Mouse (Mus musculus) lung, embryonic 15.5 days (tissue): ENCODE results near the gene Stim1. TPM values are rescaled to one million over a fixed set of nuclear protein-coding genes. Genes with fewer than 3 reads are reported as not detected.
A peak's percentile ranks its signal among the peaks of the same experiment; 100 is the strongest.

Experiments
- ATAC-seq: fragments of 200-750 bp; cut with Nextera tagmentation; 2 replicates; pipeline ENCODE4 v1.8.0; 2017; ENCODE audit warnings: moderate number of reproducible peaks, borderline replicate concordance; ENCODE audit not compliant: low FRiP score, low TSS enrichment; ENCODE audit errors: extremely low read depth
- H3K27ac ChIP-seq: fragments of 300-500 bp; sonication (generic); 2 replicates; pipeline ENCODE4 v1.5.1; 2015; ENCODE audit warnings: moderate library complexity, mild to moderate bottlenecking, inconsistent platforms
- H3K27me3 ChIP-seq: fragments of 300-500 bp; sonication (generic); 2 replicates; pipeline ENCODE4 v1.6.1; 2015; ENCODE audit warnings: inconsistent platforms
- H3K36me3 ChIP-seq: fragments of 300-500 bp; sonication (generic); 2 replicates; pipeline ENCODE4 v1.6.1; 2015; ENCODE audit warnings: inconsistent platforms
- H3K4me1 ChIP-seq: fragments of 300-500 bp; sonication (generic); 2 replicates; pipeline ENCODE4 v1.6.1; 2015; ENCODE audit warnings: inconsistent platforms
- H3K4me2 ChIP-seq: fragments of 300-500 bp; sonication (generic); 2 replicates; pipeline ENCODE4 v1.6.1; 2015; ENCODE audit warnings: inconsistent platforms, mild to moderate bottlenecking, moderate library complexity
- H3K4me3 ChIP-seq: fragments of 300-500 bp; sonication (generic); 2 replicates; pipeline ENCODE4 v1.5.1; 2015; ENCODE audit warnings: mild to moderate bottlenecking, inconsistent platforms
- H3K9ac ChIP-seq: fragments of 300-500 bp; sonication (generic); 2 replicates; pipeline ENCODE4 v1.6.1; 2015; ENCODE audit warnings: inconsistent platforms
- H3K9me3 ChIP-seq: fragments of 300-500 bp; sonication (generic); 2 replicates; pipeline ENCODE4 v1.6.1; 2016; ENCODE audit warnings: inconsistent platforms
- WGBS: fragments of 180-500 bp; shearing (Covaris S2); methylation state at CpG from one replicate; pipeline ENCODE4 v1.1.7; 2015; 5-methylcytosine and 5-hydroxymethylcytosine counted together
- polyA plus RNA-seq: library from polyadenylated mRNA; unstranded; fragments of >200 nt; fragmentation: Nextera tagmentation; extraction: Ambion mirVana; gene quantifications from 2 replicates; pipeline ENCODE4 v1.2.1, GENCODE M21; 2015

Stim1 gene
- polyA plus RNA-seq, 1 experiment from 2014 or later, result 20.1 TPM

DNA sequence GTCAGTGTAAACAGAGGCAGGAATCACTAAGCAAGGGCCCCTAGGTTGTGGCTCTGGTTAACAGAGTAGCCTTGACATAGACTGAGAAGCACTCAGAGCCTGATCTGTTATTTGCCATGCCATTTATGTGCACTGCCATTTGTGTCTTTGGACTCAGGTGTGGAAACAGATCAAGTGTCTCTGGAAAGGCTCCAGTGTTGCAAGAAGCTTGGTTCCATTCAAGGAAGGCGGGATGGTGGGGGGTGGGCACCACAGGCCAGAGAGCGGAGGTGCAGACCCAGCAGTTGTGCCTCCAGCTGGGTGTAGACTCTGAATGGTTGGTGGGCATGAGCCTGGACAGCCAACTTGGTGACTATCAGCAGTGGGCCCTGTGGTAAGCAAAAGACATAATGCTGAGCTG, 154.4 kb downstream of the Stim1 start:
- Histone ChIP-seq H3K27ac (no peak overlapping the region), H3K4me2 (no peak overlapping the region), H3K36me3 (no peaks in the 10 kb centered on the region), H3K4me1 (no peaks in the 10 kb centered on the region), H3K9me3 (no peaks in the 10 kb centered on the region), H3K27me3 (no peaks in the 10 kb centered on the region), H3K4me3 (no peak overlapping the region), H3K9ac (no peak overlapping the region)
- 85% methylated on average over 2 of the region's 2 CpGs for WGBS
- ATAC-seq, result no peak

DNA sequence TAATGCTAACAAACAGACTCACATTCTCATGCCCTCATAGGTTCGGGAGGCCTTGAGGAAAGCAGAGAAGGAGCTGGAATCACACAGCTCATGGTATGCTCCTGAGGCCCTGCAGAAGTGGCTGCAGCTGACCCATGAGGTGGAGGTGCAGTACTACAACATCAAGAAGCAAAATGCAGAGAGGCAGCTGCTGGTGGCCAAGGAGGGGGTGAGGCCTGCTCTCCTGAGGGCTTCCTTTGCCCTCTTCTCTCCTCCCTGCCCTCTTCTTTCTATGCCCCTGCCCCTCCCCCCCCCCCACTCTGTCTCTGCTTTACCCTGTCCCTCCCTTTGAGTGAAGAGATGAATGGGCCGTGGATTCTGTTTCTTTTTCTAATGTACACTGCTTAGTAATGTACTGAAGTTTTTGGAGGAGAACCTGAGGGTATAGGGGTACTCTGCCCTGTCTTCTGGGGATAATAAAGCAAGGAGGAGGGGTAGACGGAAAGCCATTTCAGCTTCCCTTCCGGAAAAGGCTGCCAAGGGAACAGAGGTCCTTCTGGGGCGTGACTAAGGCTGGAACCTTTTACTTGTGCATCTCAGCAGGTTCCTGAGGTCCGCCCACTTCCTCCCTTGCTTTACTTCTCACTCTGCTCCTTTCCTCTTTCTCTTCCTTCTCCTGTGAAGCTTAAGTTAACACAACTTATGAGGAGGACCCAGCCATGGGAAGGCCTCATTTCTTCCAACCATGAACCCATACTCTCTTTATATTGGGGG, 158.5 kb downstream of the Stim1 start:
- WGBS, result 48% methylated on average over 6 of the region's 6 CpGs
- Histone ChIP-seq H3K36me3 (no peaks in the 10 kb centered on the region), H3K9me3 (no peaks in the 10 kb centered on the region), H3K4me1 (no peaks in the 10 kb centered on the region), H3K9ac (no peak overlapping the region), H3K4me2 (no peak overlapping the region), H3K4me3 (no peak overlapping the region), H3K27ac (no peak overlapping the region), H3K27me3 (no peaks in the 10 kb centered on the region)
- no peak for ATAC-seq

GRCm38 (mm10) chr7:102434344-102434743, 166.7 kb downstream of the Stim1 start:
- H3K36me3 ChIP-seq, result no peaks in the 10 kb centered on the region
- ATAC-seq, result no peak
- no peaks in the 10 kb centered on the region for H3K4me1 ChIP-seq
- no peak overlapping the region for H3K4me2 ChIP-seq
- no peak overlapping the region for H3K27ac ChIP-seq
- H3K4me3 ChIP-seq, result no peak overlapping the region
- no peaks in the 10 kb centered on the region for H3K9me3 ChIP-seq
- H3K27me3 ChIP-seq, result no peaks in the 10 kb centered on the region
- H3K9ac ChIP-seq, result no peak overlapping the region
- 74% methylated on average over 2 of the region's 2 CpGs for WGBS

DNA sequence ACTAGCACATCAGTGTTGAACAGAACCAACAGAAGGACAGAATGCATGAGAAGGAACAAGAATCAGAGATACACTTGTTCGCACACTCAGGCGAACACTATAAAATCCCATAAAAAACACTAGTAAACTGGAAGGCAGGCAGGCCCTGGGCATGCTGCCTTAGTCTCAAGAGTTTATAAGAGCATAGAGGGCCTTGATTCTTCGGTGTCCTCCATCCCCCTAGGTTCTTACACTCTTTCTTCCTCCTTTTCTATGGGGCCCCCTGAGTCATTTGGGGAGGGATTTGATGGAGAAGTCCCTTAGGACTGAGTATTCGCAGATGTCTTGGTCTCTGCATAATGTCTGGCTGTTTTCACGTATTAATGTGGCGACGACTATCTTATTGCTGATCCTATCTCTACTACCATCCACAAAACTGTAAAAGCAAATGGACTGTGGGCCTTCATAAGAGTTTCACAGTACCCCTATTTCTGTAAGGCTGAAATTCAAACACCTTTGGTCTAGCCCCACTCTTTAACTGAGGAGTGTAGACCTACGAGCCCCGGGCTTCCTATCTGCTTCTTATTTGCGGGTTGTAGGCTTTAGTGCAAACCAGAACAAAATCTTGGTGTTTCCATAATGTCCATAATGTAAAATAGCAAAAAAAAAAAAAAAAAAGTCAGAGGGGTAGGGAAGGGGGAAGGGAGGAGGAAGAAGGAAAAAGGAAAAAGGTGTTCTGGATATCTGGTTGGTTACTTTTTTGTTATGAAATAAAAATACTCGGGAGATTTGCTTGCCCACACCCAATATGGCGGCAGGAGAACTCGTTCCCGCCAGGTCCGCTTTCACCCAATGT, 173.4 kb downstream of the Stim1 start:
- Histone ChIP-seq H3K4me2 (peak overlapping the region; percentile 65), H3K27me3 (peaks cover 4% of the 10 kb centered on the region; the same call in 1 of the 2 replicates), H3K9me3 (no peaks in the 10 kb centered on the region), H3K4me1 (peaks cover 17% of the 10 kb centered on the region), H3K27ac (no peak overlapping the region), H3K36me3 (peaks cover 13% of the 10 kb centered on the region), H3K9ac (no peak overlapping the region), H3K4me3 (peak overlapping the region; percentile 87)
- 53% methylated on average over 15 of the region's 15 CpGs for WGBS
- ATAC-seq, result no peak

DNA sequence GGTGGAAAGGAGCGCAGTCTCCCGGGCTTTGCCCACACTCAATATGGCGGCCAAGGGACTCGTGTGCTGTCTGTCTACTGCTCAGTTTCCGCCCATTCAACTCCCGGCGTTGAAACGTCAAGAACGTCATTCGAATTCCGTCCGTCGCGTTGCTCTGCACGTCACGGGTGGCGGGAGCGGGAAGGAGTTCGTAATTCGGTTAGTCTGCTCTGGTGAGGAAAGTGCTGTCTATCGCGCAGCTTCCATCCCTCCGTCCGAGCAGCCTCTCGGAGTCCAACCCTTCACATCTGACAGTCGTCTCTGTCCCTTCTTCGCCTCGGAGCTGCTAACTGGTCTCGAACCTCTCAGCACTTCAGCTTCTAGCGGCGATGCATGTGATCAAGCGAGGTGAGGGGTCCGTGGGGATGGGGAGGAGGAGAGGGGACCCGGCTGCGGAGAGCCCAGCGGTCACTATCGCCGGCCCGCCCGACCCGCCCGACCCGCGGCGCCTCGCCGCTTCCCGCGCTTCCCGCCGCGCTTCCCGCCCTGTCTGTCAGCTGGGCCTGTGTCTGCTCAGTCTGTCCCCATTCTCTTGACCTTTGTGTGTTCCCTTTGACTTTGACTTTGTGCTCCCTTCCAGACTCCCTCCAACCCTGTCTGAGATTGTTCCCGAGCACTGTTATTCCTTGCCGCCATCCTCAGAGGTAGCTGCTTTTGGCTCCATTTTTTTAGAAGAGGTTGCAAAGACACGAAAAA, 174.2 kb downstream of the Stim1 start, which contains the start of gene Rrm1:
Rrm1 (plus strand) TSS at position 39 of the 735 bp plus-strand sequence.
- H3K9me3 ChIP-seq, result no peaks in the 10 kb centered on the region
- under 1% methylated on average over 49 of the region's 56 CpGs for WGBS
- H3K4me1 ChIP-seq, result peaks cover 17% of the 10 kb centered on the region
- peak within 1 kb of the TSS; percentile 86 for H3K9ac ChIP-seq
- ATAC-seq, result peak; percentile 97
- H3K4me2 ChIP-seq, result peak within 1 kb of the TSS; percentile 65
- H3K27me3 ChIP-seq, result peaks cover 4% of the 10 kb centered on the region; the same call in 1 of the 2 replicates
- H3K4me3 ChIP-seq, result peak within 1 kb of the TSS; percentile 87
- H3K36me3 ChIP-seq, result peaks cover 21% of the 10 kb centered on the region
- peak within 1 kb of the TSS; percentile 93 for H3K27ac ChIP-seq

DNA sequence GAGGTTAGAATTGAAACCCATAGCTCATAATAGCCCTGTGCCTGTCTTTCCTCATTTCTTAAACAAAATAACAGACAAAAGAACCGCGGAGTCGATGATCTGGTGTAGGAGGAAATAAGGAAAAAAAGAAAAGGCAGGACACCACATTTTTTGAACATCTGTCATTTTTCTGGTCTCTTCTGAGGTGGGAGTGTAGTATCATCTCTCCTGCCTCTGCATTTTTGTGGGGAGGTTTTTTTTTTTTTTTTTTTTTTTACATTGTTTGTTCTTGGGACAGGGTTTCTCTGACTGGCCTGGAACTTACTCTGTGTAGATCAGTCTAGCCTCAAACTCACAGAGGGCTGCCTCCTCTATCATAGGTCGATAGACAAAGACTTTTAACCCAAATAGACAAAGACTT, 174.8 kb downstream of the Stim1 start:
- Histone ChIP-seq H3K9ac (peak overlapping the region; percentile 86), H3K36me3 (peaks cover 26% of the 10 kb centered on the region), H3K4me2 (peak overlapping the region; percentile 65), H3K4me1 (peaks cover 17% of the 10 kb centered on the region), H3K27ac (peak overlapping the region; percentile 93; the same call in 1 of the 2 replicates), H3K4me3 (peak overlapping the region; percentile 87), H3K9me3 (no peaks in the 10 kb centered on the region), H3K27me3 (peaks cover 4% of the 10 kb centered on the region; the same call in 1 of the 2 replicates)
- no peak for ATAC-seq
- under 1% methylated on average over 4 of the region's 4 CpGs for WGBS

DNA sequence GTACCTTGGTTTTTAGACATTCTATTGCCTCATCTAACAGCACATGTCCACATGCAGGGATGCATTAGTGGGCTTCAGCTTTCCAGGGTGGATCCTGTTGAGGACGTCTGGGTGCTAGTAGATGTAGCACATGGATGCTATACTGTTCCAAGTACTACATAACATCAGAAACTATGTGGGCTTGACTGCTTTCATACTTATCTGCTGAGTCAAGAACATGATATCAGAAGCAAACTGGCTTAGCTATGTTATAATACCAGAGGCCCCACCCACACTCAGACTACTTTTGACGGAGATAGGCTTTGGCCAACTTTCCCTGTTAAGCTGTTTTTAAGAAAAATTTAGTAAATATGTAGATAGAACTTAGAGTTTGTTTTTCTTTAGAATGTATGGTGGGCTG, 176.7 kb downstream of the Stim1 start:
- no peak overlapping the region for H3K4me2 ChIP-seq
- WGBS, result 67% methylated on average over 2 of the region's 2 CpGs
- peaks cover 36% of the 10 kb centered on the region for H3K36me3 ChIP-seq

GRCm38 (mm10) chr7:102446438-102446837, 178.8 kb downstream of the Stim1 start:
- WGBS, result 93% methylated on average over 9 of the region's 9 CpGs
- no peaks in the 10 kb centered on the region for H3K9me3 ChIP-seq
- H3K27ac ChIP-seq, result no peak overlapping the region
- H3K36me3 ChIP-seq, result peaks cover 55% of the 10 kb centered on the region
- H3K9ac ChIP-seq, result no peak overlapping the region
- no peak overlapping the region for H3K4me3 ChIP-seq
- H3K4me1 ChIP-seq, result peaks cover 17% of the 10 kb centered on the region
- H3K4me2 ChIP-seq, result no peak overlapping the region
- H3K27me3 ChIP-seq, result no peaks in the 10 kb centered on the region
- no peak for ATAC-seq

More for the DNA sequence above, 176.7 kb downstream of the Stim1 start:
- H3K27ac ChIP-seq, result no peak overlapping the region
- H3K4me3 ChIP-seq, result no peak overlapping the region
- H3K9ac ChIP-seq, result no peak overlapping the region
- no peaks in the 10 kb centered on the region for H3K9me3 ChIP-seq
- peaks cover 4% of the 10 kb centered on the region; the same call in 1 of the 2 replicates for H3K27me3 ChIP-seq
- H3K4me1 ChIP-seq, result peaks cover 17% of the 10 kb centered on the region
- ATAC-seq, result no peak

DNA sequence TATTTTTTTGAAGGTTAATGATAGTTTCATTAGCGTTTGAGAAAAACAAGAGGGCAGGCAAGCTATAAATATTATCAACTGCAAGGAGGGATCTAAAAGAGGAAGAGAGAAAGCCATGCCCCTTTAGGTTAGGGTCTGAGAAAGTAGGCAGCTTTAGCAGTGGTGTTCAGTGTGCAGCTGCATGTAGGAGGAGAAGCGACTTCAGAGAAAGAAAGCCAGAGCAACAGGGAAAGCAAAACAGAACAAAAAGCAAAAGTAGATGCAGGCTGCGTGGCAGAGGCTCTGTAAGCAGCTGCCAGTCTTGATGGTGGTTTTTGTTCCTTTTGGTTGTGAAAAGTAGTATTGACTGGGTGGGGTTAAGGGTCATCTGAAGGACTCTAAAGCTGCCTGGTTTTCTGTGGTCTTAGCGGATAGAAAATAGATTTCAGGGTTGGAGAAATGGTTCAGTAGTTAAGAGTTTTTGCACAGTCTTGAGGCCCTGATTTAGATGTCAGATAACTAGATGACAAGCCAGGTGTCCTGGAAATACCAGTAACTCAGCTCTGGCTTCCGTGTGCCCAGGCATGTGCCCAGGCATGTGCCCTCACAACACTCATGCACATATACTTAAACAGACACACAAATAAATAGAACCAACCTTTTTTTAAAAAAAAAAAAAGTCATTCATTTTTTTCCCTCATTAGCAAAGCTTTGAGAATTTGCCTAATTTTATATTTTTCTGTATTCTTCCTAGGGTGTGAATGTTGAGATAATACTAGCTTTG, 191.2 kb downstream of the Stim1 start:
- no peaks in the 10 kb centered on the region for H3K27me3 ChIP-seq
- no peak overlapping the region for H3K4me3 ChIP-seq
- H3K9me3 ChIP-seq, result no peaks in the 10 kb centered on the region
- no peak overlapping the region for H3K9ac ChIP-seq
- H3K36me3 ChIP-seq, result peaks cover 92% of the 10 kb centered on the region
- 87% methylated on average over 5 of the region's 5 CpGs for WGBS
- no peak overlapping the region for H3K27ac ChIP-seq
- ATAC-seq, result no peak
- no peak overlapping the region for H3K4me2 ChIP-seq
- H3K4me1 ChIP-seq, result no peaks in the 10 kb centered on the region

DNA sequence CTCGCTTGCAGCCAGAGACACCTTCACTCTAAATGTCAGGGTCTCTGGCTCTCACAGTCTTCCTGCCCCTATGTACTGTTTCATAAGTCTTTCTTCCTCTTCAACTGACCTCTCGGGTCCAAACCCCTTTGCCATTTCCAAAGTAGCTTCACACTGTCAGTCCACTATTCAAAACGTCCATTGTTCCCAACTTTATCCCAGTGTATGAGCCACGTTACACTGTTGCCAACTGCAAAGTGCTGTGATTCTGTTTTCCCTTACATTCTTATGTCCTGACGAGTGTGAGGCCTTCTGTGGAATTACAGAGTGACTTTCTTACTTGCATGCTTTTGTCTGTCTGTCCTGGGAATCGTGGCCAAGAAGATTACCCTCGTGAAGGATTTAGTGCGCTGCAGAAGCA, 200.0 kb downstream of the Stim1 start:
- no peaks in the 10 kb centered on the region for H3K9me3 ChIP-seq
- 87% methylated on average over 8 of the region's 8 CpGs for WGBS
- no peak overlapping the region for H3K4me2 ChIP-seq
- no peaks in the 10 kb centered on the region for H3K27me3 ChIP-seq
- H3K4me3 ChIP-seq, result no peak overlapping the region
- H3K36me3 ChIP-seq, result peaks cover 70% of the 10 kb centered on the region
- no peaks in the 10 kb centered on the region for H3K4me1 ChIP-seq
- H3K27ac ChIP-seq, result no peak overlapping the region
- no peak overlapping the region for H3K9ac ChIP-seq
- no peak for ATAC-seq

GRCm38 (mm10) chr7:102472675-102473074, 205.1 kb downstream of the Stim1 start:
- Histone ChIP-seq H3K4me3 (no peak overlapping the region), H3K27ac (no peak overlapping the region), H3K9me3 (no peaks in the 10 kb centered on the region), H3K4me1 (no peaks in the 10 kb centered on the region), H3K27me3 (no peaks in the 10 kb centered on the region), H3K9ac (no peak overlapping the region), H3K4me2 (no peak overlapping the region), H3K36me3 (peaks cover 24% of the 10 kb centered on the region)
- 45% methylated on average over 5 of the region's 5 CpGs for WGBS
- no peak for ATAC-seq
